Mouse (Mus musculus) kidney, adult 18-20 months (tissue): ENCODE data around the gene 1700001C19Rik.

Experiments used
- DNase-seq: peaks from one replicate; pipeline ENCODE4 v3.0.0; 2021

1700001C19Rik gene

GRCm38 (mm10) chr17:47436907-47437547 lies at the start of gene 1700001C19Rik:
1700001C19Rik (minus strand) TSS chr17:47437376.
- DNase-seq = no peak

GRCm38 (mm10) chr17:47485791-47486190 lies 48.6 kb upstream of the 1700001C19Rik start:
- no peak for DNase-seq

DNA sequence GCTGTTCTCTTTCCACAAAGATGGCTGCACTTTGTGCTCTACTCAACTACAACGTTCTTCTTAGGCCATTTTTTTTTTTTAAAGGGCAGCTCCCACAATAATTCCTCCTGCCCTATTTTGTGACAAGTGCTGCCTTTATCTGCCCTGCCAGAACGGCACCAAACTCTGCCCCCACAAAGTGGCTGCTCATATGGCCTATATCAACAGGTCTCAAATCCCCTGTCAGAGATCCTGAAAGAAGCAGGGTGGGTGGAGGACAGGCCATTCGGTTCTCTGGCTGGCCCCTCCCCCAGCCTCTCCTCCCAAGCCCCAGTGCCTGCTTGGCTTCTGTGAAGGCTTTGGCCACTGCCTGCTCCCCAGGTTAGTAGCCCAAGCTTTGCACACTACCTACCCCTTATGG lies 47.8 kb upstream of the 1700001C19Rik start:
- DNase-seq = no peak

GRCm38 (mm10) chr17:47484241-47484921 lies 47.2 kb upstream of the 1700001C19Rik start:
- DNase-seq = no peak

DNA sequence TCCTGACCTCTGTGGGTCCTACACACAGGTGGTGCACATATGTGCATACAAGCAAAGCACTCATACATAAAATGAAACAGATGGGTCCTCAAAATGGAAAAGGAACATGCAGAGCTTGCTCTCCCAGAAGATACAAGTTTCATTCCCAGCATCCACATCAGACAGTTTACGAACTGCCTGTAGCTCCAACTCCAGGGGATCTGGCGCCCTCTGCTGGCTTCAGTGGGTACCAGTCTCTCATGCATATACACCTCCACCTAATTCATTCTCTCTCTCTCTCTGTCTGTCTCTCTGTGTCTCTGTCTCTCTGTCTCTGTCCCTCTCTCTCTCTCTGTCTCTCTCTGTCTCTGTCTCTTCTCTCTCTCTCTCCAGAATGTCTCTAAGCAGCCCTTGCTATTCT lies 45.2 kb upstream of the 1700001C19Rik start:
- peak; percentile 79 for DNase-seq

GRCm38 (mm10) chr17:47479887-47480286 lies 42.7 kb upstream of the 1700001C19Rik start:
- DNase-seq = no peak

DNA sequence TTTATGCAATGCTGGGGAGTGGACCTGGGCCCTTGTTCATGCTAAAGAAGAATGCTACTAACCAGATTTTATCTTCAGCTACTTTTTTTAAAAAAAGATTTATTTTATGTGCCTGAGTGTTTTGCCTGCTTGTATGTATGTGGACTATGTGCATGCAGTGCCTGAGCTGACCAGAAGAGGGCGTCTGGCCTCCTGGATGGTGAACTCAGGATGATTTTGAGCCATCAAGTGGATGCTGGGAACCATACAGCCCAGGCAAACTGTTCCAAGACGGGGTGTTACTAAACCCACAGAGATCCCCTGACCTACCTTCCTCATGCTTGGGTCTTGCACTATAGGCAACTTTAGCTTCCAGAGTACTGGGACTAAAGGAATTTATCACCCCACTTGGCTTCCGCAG lies 38.5 kb upstream of the 1700001C19Rik start:
- DNase-seq = no peak

DNA sequence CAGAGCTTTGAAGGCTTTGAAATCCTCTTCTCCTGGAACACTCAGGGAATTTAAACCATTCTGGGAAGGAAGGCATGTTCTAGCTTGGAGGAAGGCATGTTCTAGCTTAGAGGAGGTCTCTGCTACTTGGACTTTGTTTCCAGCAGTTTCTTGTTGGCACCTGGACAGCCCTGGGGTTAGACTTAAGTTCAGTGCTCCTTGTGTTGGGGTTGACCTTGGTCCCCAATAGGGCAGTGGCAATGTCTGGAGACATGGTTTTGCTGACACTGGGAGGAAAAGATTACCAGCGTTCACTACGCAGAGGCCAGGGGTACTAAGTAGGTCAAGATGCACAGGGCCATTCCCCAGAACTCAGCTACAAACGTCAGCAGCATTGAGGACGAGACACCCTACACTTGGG lies 38.0 kb upstream of the 1700001C19Rik start:
- no peak for DNase-seq

GRCm38 (mm10) chr17:47474250-47474649 lies 37.1 kb upstream of the 1700001C19Rik start:
- no peak for DNase-seq

DNA sequence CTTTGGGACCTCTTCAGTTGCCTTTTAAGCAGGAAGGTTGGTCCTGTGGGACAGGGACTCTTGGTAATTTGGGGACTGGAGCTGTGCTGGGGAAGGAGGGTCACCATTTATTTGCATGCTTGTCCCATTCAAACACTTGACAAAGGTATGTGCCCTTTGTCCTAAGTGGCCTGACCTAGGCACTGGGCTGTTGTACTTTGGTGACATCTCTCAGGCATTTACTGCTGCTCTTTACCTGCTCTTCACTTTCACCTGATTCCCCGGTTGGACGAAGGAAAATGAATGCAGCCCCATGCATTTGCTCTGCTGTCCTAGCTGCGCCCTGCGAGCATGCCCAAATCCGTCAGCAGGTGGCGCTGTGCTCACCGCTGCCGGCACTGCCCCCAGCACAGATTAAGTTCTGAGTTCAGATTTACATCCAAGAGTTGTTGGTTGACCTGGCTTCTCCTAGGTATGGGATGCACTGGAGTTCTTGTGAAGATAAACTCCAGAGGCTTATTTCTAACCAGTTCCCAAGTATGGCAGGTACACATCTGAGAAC lies 36.3 kb upstream of the 1700001C19Rik start:
- peak; percentile 69 for DNase-seq

DNA sequence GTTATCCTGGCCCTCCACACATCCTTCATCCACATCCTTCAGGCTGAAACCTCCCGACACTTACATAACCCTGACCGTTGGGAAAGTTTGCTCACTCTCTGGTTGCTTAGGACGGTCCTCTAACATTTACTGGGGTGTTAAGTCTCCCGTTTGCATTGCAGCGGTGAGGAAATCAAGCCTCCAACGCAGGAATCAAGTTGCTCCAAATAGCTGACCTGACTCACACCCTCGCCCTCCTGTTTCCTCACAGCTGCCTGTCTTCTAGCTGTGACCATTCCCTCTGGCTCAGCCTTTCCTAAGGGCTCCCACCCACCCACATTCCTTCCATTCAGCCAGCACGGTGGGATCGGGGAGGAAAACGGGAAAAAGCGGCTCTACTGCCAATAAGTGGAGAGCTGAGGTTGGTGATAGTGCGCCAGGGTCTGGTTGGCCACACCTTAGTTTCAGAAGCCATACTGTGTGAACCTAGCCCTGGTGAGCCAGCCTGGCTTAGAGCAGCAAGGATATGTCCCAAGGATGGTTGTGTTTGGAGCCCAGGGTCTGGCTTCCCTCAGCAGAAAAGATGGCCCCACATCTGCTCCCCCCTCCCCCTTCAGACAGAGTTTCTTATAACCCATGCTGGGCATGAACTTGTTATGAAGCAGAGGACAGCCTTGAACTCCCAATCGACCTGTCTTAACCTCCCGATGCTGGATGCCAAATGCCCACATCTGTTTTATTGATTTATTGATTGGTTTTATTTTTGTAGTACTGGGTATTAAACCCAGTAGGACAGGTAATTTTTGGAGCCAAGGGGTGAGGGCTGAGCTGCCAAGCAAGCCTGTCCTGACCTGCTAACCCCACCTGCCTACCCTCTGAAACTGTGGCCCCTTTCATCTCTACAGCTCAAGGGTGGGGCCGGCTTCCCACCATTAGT lies 35.5 kb upstream of the 1700001C19Rik start:
- DNase-seq = no peak

GRCm38 (mm10) chr17:47470686-47471085 lies 33.5 kb upstream of the 1700001C19Rik start:
- peak; percentile 5 for DNase-seq

- DNase-seq = no peak
These were observed 32.9 kb upstream of the 1700001C19Rik start for GRCm38 (mm10) chr17:47470121-47470520.

- no peak for DNase-seq
These were observed 32.5 kb upstream of the 1700001C19Rik start for GRCm38 (mm10) chr17:47469642-47470041.

- DNase-seq = no peak
These were observed 31.3 kb upstream of the 1700001C19Rik start for GRCm38 (mm10) chr17:47468466-47468865.

- DNase-seq = no peak
These were observed 30.9 kb upstream of the 1700001C19Rik start for GRCm38 (mm10) chr17:47468063-47468462.

DNA sequence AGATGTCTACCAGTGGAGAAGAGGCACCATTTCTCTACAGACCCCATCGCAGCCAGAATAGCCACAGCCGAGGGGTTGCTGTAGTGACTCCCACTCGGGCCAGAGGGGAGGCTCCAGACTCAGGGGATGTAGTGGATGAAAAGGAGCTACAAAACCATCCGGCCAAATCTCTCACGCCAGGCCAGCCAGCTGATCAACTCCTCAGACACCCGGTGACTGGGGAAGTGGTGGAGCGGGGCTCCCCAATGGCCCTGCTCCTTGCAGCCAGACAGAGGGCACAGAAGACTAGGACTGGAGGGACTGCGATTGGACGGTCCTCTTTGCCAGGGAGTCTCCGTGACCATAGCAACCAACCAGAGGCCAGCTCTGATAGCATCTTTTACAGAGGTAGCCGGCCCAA lies 30.5 kb upstream of the 1700001C19Rik start:
- DNase-seq = no peak

DNA sequence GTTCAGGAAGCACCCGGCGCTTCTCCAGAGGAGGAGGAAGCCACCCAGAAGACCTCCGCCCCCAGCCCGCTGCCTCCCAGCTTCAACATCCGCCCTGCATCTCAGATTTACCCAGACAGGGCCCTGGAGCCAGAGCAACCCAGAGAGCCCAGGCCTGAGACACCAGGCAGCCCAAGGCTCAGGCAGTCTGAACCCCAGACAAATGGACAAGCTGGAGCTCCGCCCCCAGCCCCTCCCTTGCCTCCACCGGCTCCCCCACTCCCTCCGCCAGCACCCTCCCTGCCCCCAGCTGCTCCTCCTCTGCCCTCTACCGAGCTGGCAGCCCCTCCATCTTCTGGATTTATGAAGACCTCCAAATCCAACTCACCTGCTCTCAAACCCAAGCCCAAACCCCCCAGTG lies 29.1 kb upstream of the 1700001C19Rik start:
- DNase-seq = no peak

- DNase-seq = no peak
These were observed 27.8 kb upstream of the 1700001C19Rik start for GRCm38 (mm10) chr17:47465016-47465415.

GRCm38 (mm10) chr17:47464248-47464965 lies 27.2 kb upstream of the 1700001C19Rik start:
- DNase-seq = no peak

GRCm38 (mm10) chr17:47462728-47463388 lies 25.7 kb upstream of the 1700001C19Rik start:
- DNase-seq = no peak

- no peak for DNase-seq
These were observed 25.0 kb upstream of the 1700001C19Rik start for GRCm38 (mm10) chr17:47462209-47462608.
